22 mouse cellular contexts compared by ENCODE assay signal in genomic region chr11:60908073-60908472, GRCm38 (mm10). TPM values are rescaled to one million over a fixed set of nuclear protein-coding genes. Genes with fewer than 3 reads are reported as not detected.
DNase-seq lines count a peak whose midpoint lies in the region; ATAC-seq and TF ChIP-seq lines count a peak whose summit lies in the region.
"Had no signal": no experiment of that assay in that cellular context is flagged by ENCODE, and none has a peak within 500 bp of the region (broad histone marks: within the 10 kb centered on the region; RNA-seq: fewer than 3 reads in every experiment).

No protein-coding gene starts in this region.

- peaks cover 11% of the 10 kb centered on the region; the same call in 1 of the 2 replicates for H3K4me1 ChIP-seq in hindbrain, postnatal 0 days (ENCODE audit: insufficient read depth, low read length)
- H3K4me1 ChIP-seq in hindbrain, embryonic 13.5 days (replicated peaks) = peaks cover 20% of the 10 kb centered on the region

- no peak overlapping the region for H3K4me2 ChIP-seq in hindbrain, postnatal 0 days (ENCODE audit: low read depth, low read length)
- H3K4me2 ChIP-seq in hindbrain, embryonic 13.5 days = no peak overlapping the region
- H3K4me2 ChIP-seq: embryonic facial prominence, embryonic 13.5 days; lung, embryonic 15.5 days; neural tube, embryonic 15.5 days had no signal

- TF ChIP-seq CTCF in hindbrain, postnatal 0 days (IDR thresholded peaks at IDR 0.05; ENCODE audit: low read depth) = no peak
- peak; percentile 59 for TF ChIP-seq CTCF in layer of hippocampus, adult 2 months (conservative IDR thresholded peaks at IDR 0.05)

- no peak overlapping the region for H3K9ac ChIP-seq in hindbrain, postnatal 0 days (replicated peaks; ENCODE audit: low read length)
- no peak overlapping the region for H3K9ac ChIP-seq in hindbrain, embryonic 13.5 days
- H3K9ac ChIP-seq: embryonic facial prominence, embryonic 13.5 days; lung, embryonic 15.5 days; neural tube, embryonic 15.5 days had no signal

- no peak for ATAC-seq in hindbrain, postnatal 0 days
- ATAC-seq in hindbrain, embryonic 13.5 days (ENCODE audit: low FRiP score) = no peak
- no peak for ATAC-seq in cerebellum, adult (ENCODE audit: insufficient number of reproducible peaks, low FRiP score, low TSS enrichment)
- ATAC-seq: activated CD4-positive, CD25-positive, alpha-beta regulatory T cell, adult 4 months; forebrain, embryonic 16.5 days; inflammation-experienced regulatory T-cells, adult 6 months; midbrain, embryonic 16.5 days had no signal

- peak; percentile 12 for DNase-seq in hindbrain, postnatal 0 days (ENCODE audit: low spot score)
- no peak for DNase-seq in layer of hippocampus, adult 2 months (ENCODE audit: low spot score in 2 of 2)
- no peak for DNase-seq in layer of hippocampus, adult 9-11 months
- DNase-seq in lung, postnatal 36 days = peak; percentile 41
- DNase-seq in lung, postnatal 4 days = no peak
- DNase-seq: adrenal gland, postnatal 10 days; B cell, adult 2 months; cerebellum, adult 11-12 months; cerebellum, postnatal 14 days; right cerebral cortex, postnatal 14 days; spleen, adult 18-20 months; thymus, postnatal 4 days had no signal

- H3K9me3 ChIP-seq in hindbrain, postnatal 0 days (ENCODE audit: low read length) = no peaks in the 10 kb centered on the region
- no peaks in the 10 kb centered on the region for H3K9me3 ChIP-seq in hindbrain, embryonic 13.5 days
- H3K9me3 ChIP-seq: embryonic facial prominence, embryonic 13.5 days; heart, embryonic 10.5 days; lung, embryonic 15.5 days; neural tube, embryonic 15.5 days had no signal

- no peak overlapping the region for H3K27ac ChIP-seq in hindbrain, postnatal 0 days
- no peak overlapping the region for H3K27ac ChIP-seq in hindbrain, embryonic 13.5 days
- H3K27ac ChIP-seq in layer of hippocampus, adult 2 months = no peak overlapping the region
- H3K27ac ChIP-seq: embryonic facial prominence, embryonic 13.5 days; heart, embryonic 10.5 days; lung, embryonic 15.5 days; neural tube, embryonic 15.5 days had no signal

- H3K36me3 ChIP-seq in hindbrain, postnatal 0 days (ENCODE audit: insufficient read depth, low read length) = peaks cover 15% of the 10 kb centered on the region
- peaks cover 38% of the 10 kb centered on the region for H3K36me3 ChIP-seq in hindbrain, embryonic 13.5 days

- WGBS in hindbrain, postnatal 0 days = 57% methylated on average over 3 of the region's 3 CpGs
- 62% methylated on average over 3 of the region's 3 CpGs for WGBS in hindbrain, embryonic 13.5 days

- H3K4me3 ChIP-seq in hindbrain, postnatal 0 days (ENCODE audit: low read length) = no peak overlapping the region
- no peak overlapping the region for H3K4me3 ChIP-seq in hindbrain, embryonic 13.5 days
- no peak overlapping the region for H3K4me3 ChIP-seq in layer of hippocampus, adult 2 months
- H3K4me3 ChIP-seq: embryonic facial prominence, embryonic 13.5 days; heart, embryonic 10.5 days; lung, embryonic 15.5 days; neural tube, embryonic 15.5 days had no signal

- no peaks in the 10 kb centered on the region for H3K27me3 ChIP-seq in hindbrain, postnatal 0 days (ENCODE audit: insufficient read depth, low read length)
- H3K27me3 ChIP-seq in hindbrain, embryonic 13.5 days = no peaks in the 10 kb centered on the region
- H3K27me3 ChIP-seq: embryonic facial prominence, embryonic 13.5 days; lung, embryonic 15.5 days; neural tube, embryonic 15.5 days had no signal

RNA-seq across cellular contexts. Expression of gene Natd1, which starts 6.5 kb away (rescaled TPM):
- total RNA-seq in hindbrain, postnatal 0 days (2014; rRNA removed) = 36.8 and 38.7 TPM in 2 replicates
- 15.2 and 16.0 TPM in 2 replicates for polyA plus RNA-seq in hindbrain, postnatal 0 days (2015; fragmentation: Nextera tagmentation; extraction: Ambion mirVana)
- 36.1 and 36.8 TPM in 2 replicates for polyA plus RNA-seq in hindbrain, embryonic 13.5 days (2015; fragmentation: Nextera tagmentation; extraction: Ambion mirVana)
- 10 to 100 TPM; 10.6 TPM for total RNA-seq in layer of hippocampus, adult 2 months (2021)

RNA-seq across cellular contexts. Expression of gene Map2k3, which starts 23.8 kb away (rescaled TPM):
- total RNA-seq in hindbrain, postnatal 0 days (2014; rRNA removed) = 15.0 and 22.2 TPM in 2 replicates
- polyA plus RNA-seq in hindbrain, postnatal 0 days (2015; fragmentation: Nextera tagmentation; extraction: Ambion mirVana) = 23.6 and 25.3 TPM in 2 replicates
- polyA plus RNA-seq in hindbrain, embryonic 13.5 days (2015; fragmentation: Nextera tagmentation; extraction: Ambion mirVana) = 30.0 and 30.4 TPM in 2 replicates
- total RNA-seq in layer of hippocampus, adult 2 months (2021) = 10 to 100 TPM; 13.1 to 15.2 TPM

RNA-seq across cellular contexts. Expression of gene Tmem11, which starts 29.0 kb away (rescaled TPM):
- 34.6 and 72.0 TPM in 2 replicates for total RNA-seq in hindbrain, postnatal 0 days (2014; rRNA removed)
- polyA plus RNA-seq in hindbrain, postnatal 0 days (2015; fragmentation: Nextera tagmentation; extraction: Ambion mirVana) = 52.1 and 57.1 TPM in 2 replicates
- 54.9 and 55.3 TPM in 2 replicates for polyA plus RNA-seq in hindbrain, embryonic 13.5 days (2015; fragmentation: Nextera tagmentation; extraction: Ambion mirVana)
- total RNA-seq in layer of hippocampus, adult 2 months (2021) = 10 to 100 TPM; 26.8 to 29.1 TPM

Comparison
In these comparisons a context has a peak if more than half of its experiments do, and no peak if none do; other contexts are left out.
1. DNase-seq: peak in hindbrain, postnatal 0 days (single experiment) and lung, postnatal 36 days (single experiment); none in layer of hippocampus, adult 2 months (0 of 2), layer of hippocampus, adult 9-11 months (single experiment) and lung, postnatal 4 days (0 of 2).